Mouse (Mus musculus) CD8-positive naive resting alpha-beta T cell, adult 2 months (primary cell): ENCODE measurements around the gene Pebp1.
A peak's percentile ranks its signal among the peaks of the same experiment; 100 is the strongest.
"Not testable (repeated sequence)": the region's sequence is repeated elsewhere in the genome, so short reads cannot be mapped to it uniquely, and the experiment has no call there.

ENCODE experiments used
- DNase-seq, 2 experiments: peaks; one replicate each; pipeline ENCODE4 v3.0.0; 2022; ENCODE audit warnings: low read depth in 2 of 2, low spot score in 2 of 2

The Pebp1 gene

DNA sequence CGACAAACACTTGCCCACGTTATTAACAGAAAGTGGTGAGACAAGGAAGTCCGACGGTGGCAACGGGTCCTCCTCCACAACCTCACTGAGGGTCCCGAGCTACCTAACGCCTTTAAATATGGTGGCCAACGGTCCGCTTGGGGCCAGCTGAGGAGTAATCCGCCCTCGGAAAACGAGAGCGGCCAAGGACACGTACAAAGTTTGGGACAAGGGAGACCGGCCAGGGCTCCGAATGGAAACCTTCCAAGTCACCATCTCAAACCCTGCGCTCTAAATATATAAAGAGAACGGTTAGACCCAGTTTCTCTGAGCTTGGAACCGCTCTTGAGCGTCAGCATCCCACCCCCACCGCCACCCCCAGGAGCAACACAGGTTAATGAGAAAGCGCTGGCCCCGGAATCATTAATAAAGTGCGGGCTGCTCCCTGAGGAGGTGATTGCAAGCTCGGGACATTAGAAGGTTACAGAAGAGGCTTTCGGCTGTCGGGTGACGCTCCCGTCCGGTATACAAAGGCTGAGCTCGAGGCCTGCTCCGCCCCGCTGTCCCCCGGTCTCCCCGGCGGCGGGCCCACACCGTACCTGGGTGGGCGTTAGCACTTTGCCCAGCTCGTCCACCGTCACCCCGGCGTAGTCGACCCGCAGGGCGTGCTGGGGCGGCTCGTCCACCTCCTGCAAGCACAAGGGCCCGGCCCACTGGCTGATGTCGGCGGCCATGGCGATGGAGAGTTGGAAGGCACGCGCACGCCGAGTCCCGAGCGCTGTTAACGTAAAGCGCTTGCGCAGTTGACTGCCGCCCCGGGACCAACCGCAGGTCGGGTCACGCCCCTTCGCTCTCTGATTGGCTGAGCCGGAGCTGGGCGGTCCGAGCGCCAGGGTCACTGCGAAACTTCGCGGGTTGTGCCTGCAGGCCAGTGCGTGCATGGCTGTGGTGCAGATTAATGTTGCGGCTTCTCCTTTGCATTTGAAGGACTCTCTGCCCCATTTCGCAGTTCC lies at the start of gene Pebp1:
Gene Pebp1, minus strand, starts transcription at position 795 of the 992 bp plus-strand sequence.
- peak; percentile 86 to 89 for DNase-seq

GRCm38 (mm10) chr5:117330457-117330856 lies 43.0 kb upstream of the Pebp1 start:
- no peak for DNase-seq

DNA sequence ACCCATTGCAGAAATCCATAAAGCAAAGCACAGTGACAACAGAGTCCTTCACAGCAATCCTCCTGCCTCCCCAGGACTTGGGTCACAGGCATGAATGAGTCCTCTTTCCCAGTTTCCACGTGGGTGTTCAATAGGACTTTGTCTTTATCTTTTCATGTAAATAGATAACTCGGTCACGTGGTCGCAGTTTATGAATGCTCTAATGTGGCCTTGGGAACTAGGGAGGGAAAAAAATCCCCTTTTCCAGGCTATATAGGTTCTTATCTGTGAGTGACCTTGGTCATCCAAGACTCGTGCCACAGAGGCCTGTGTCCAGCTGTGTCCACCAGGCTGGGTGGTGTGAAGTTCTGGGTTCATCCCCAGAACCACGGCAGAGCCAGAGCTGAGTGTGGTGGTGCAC lies 39.0 kb upstream of the Pebp1 start:
- no peak for DNase-seq

- no peak for DNase-seq
Observed at GRCm38 (mm10) chr5:117323751-117324150, 36.3 kb upstream of the Pebp1 start.

- DNase-seq, result peak in 1 of 2 experiments; percentile 5
Observed at GRCm38 (mm10) chr5:117318741-117319629, 31.6 kb upstream of the Pebp1 start, which contains the start of gene Vsig10. Vsig10 (plus strand) TSS chr5:117319083.

DNA sequence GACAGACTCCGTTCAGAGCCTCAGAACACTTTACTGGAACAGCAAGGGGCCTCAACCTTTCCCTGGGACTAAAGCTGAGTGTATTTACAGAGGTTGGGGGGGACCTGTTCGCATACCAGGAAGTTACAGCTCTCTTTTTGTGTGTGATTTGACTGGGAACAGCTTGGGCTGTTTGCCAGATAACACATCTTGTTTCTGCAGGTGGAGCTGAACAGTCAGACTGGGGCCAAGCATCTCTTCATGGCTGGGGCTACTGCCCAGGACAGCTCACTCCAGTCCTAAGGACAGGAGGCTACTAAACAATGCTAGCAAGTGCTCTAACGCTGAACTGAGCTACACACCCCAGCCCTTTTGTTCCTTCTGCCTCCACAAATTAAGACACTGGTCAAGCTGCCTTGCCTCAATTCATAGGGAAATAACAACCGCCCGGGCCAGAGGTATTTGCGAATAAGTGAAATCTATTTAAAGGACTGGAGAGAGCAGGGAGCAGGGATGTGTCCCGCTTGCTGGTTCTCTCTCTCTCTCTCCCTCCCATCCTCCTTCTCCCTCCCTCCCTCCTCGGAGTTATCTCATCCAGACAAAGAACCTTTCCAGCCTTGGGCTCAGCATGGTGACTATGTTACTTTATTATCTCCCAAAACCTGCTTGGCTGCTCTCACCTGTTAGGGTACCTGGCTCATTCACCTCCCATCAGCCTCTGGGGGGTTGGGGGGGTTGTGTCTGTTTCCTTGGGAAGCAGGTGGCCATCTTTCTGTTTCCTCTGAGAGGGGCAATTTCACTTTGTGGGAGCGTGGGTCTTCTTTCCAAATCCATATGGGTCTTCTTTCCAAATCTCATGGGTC lies 27.4 kb upstream of the Pebp1 start:
- DNase-seq, result no peak

DNA sequence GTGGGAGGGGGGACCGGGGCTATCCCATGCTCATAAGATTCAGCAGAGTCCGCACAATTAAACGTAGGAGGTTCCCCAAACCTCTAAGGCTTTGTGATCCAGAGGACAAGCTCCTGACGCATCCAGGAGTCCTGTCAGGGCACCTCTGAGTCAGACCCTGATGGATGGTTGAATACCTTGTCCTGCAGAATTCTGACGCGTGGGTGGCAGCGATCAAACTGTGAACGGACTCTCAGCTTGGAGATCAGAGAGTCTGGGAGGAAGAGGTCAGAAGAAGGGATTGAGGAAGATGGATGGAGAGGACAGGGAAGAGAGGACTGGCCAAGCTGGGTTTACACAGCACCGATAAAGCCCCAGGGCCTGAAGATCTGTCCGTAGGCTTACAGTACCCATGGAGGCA lies 26.5 kb upstream of the Pebp1 start:
- DNase-seq, result no peak

DNA sequence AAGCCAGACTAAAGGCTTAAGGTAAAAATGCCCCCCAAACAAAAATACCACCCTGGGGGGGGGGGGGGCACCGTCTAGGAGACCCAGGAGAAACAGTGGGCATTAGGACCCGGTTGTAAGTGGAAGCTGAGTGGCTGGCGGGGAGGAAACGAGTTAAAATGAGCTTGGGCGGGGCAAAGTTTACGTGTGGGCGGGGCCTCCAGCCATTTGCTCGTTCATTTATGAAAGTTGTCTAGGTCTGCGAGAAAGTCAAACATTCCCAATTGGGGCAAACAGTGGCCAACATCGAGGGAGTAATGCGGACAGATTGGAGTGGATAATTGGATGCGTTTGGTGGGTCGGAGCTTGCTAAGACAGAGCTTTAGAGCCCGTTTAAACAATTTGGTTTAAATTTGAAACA lies 26.0 kb upstream of the Pebp1 start:
- DNase-seq, result no peak

DNA sequence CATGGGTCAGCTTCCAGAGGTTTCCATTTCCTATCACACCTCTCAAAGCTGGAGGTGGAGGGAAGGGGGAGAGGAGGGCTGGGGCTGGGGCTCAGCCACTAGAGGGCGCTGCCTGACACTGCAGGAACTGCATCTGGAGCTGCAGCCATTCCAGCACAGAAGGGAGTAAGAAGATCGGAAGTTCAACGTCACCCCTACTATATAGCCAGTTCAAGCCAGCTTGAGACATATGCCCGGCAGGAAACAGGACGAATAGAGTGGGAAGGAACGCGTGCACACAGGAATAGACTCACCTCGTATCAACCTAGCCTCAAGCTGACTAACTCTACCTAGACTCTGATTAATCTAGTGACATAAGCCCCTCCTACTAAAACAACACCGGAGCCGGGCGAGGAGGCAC lies 20.3 kb upstream of the Pebp1 start:
- DNase-seq, result peak; percentile 57 to 61

DNA sequence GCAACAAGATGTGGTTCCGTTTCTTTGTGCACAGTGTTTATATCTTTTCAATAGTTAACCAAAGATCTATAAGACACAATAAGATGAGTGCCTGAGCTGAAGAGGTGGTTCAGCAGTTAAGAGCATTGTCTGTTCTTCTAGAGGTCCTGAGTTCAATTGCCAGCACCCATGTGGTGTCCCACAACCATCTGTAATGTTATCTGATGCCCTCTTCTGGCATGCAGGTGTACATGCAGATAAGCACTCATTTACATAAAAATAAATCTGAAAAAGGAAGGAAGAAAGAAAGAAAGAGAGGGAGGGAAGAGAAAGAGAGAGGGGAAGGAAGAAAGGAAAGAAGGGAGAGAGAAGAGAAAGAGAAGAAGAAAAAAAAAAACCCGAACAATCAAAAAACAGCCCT lies 19.4 kb upstream of the Pebp1 start:
- no peak for DNase-seq

GRCm38 (mm10) chr5:117305754-117306153 lies 18.3 kb upstream of the Pebp1 start:
- no peak for DNase-seq

DNA sequence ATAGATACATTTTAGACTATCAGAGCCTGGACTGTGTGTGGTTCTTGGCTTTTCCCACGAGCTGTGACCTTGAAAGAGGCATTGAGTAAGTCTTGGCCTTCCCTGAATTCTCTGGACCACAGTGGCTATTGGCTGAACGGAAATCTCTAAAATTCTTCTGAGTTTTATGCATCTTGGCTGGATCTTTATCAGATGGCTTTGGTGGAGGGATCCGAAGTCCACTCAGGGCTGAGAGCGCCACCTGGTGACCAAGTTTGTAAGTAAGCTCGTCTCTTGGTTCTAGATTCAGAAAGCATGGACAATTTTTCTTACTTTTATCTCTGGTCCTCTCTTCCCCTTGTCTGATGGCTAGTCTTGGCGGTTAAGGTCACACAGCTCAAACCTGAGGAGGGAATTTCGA lies 17.5 kb upstream of the Pebp1 start:
- peak; percentile 54 to 69 for DNase-seq

DNA sequence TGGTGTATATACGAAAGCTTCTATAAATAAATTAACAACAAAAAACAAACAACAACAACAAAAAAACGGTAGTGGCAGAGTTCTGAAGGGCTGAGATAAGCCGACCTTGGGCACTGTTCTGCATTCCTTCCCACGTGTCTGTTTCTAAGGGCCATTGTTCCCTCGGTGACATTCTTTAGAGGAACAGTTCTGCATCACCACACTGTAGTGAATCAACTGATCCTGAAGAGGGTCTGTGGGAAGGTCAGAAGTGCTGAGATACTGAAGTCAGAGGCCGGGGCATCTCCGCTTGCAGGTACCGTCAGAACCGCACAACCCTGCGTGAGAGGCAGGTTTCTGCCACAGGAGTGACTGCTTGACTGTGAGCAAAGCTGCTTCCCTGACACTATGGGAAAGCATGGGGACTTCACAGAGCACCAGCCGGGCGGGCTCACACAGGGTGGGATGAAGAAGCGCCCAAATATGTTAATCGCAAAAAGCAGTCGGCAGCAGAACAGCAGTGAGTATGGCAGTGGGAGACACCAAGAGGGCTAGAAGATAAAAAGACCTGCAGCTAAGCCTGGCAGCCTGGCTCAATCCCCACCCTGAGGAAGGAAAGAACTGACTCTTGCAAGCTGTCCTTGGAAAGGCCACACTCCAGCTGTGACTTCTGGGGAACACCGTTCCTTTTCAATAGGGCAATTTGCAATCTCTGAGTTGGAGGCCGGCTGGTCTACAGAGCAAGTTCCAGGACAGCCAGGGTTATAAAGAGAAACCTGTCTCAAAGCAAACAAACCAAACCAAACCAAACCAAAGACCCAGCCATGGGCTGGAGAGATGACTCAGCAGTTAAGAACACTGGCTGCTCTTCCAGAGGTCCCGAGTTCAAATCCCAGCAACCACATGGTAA lies 16.5 kb upstream of the Pebp1 start:
- DNase-seq, result no peak

DNA sequence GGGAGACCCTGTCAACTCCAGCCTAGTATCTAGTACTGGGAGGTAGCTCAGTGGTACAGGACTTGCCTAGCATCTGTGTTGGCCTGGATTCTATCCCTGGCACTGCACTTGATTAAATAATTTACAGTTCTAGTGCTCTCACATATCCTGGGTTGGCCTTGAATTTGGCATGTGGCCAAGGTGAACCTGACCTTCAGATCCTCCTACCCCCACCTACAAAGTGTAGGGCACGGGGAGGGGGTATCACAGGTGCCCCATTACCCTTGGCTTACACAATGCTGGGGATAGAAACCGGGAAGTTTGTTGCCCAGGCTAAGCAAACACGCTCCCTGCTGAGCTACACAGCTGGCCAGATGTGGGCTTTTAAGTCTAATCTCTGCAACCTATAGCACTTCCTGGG lies 15.5 kb upstream of the Pebp1 start:
- DNase-seq, result no peak

- no peak for DNase-seq
Observed at GRCm38 (mm10) chr5:117295011-117295410, 7.6 kb upstream of the Pebp1 start.

DNA sequence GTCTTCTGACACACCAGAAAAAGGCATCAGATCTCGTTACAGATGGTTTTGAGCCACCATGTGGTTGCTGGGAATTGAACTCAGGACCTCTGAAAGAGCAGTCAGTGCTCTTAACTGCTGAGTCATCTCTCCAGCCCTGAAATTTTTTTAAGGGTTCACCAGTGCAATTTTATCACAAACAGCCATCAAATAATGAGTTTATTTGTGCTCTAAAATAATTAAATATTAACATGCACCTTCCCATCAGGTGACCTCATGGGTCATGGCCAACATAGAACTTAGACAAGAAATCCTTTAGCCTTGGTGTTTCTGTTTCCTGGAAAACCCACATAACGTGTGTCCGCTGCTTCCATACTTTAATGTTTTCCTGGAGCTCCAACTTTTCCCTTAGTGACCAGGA lies 6.4 kb upstream of the Pebp1 start:
- DNase-seq, result not testable (repeated sequence)

GRCm38 (mm10) chr5:117292547-117292946 lies 5.1 kb upstream of the Pebp1 start:
- no peak for DNase-seq

DNA sequence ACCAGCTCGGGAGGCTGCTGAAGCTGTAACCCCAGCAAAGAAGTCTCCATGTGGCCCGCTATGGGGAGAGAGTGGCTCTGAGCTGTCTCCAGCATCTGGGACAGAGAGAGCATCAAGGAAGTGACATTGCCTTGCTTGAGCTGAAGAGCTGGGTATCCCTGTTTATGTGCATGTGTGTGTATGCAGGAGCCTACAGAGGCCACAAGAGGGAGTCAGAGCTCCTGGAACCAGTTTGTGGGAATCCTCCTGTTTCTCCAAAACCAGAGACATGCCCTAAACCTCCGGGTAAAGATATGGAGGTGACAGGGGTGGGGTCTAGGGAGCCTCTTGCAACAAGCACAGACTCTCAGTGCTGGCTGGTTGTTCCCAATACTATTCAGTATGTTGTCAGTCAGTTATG lies 3.9 kb upstream of the Pebp1 start:
- DNase-seq, result no peak

GRCm38 (mm10) chr5:117290081-117290480 lies 2.7 kb upstream of the Pebp1 start:
- DNase-seq, result no peak

DNA sequence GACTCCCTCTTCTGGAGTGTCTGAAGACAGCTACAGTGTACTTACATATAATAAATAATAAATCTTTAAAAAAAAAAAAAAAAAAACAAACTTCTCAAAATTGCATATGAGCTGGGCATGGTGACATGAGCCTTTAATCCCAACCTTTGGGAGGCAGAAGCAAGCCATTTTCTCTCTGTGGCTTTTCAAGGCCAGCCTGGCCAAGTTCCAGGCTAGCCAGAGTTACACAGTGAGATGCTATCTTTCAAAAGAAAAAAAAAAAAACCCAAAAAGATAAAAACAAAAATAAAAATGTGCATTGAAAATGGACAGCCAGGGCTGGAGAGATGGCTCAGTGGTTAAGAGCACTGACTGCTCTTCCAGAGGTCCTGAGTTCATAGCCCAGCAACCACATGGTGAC lies 2.2 kb upstream of the Pebp1 start:
- DNase-seq, result no peak
